Mouse (Mus musculus) small intestine, adult 2 months (tissue): ENCODE measurements around the gene Exoc8. TPM values are rescaled to one million over a fixed set of nuclear protein-coding genes. Genes with fewer than 3 reads are reported as not detected.

Source experiments
- H3K27ac ChIP-seq: fragments of 200-500 bp; 2 replicates; pipeline ENCODE4 v1.5.1; 2012; ENCODE audit warnings: low read depth, low read length, control low read depth, inconsistent platforms; ENCODE audit not compliant: insufficient read depth
- H3K27me3 ChIP-seq: fragments of 200-500 bp; 2 replicates; pipeline ENCODE4 v1.6.1; 2012; ENCODE audit warnings: mild to moderate bottlenecking, moderate library complexity, low read length, inconsistent platforms; ENCODE audit not compliant: control insufficient read depth, insufficient read depth
- H3K36me3 ChIP-seq: fragments of 200-500 bp; 2 replicates; pipeline ENCODE4 v1.6.1; 2012; ENCODE audit warnings: mild to moderate bottlenecking, low read length, control low read depth, inconsistent platforms; ENCODE audit not compliant: control insufficient read depth, insufficient read depth
- H3K4me1 ChIP-seq: fragments of 200-500 bp; 2 replicates; pipeline ENCODE4 v1.6.1; 2012; ENCODE audit warnings: low read length, inconsistent platforms, mixed read lengths; ENCODE audit not compliant: control insufficient read depth, insufficient read depth, insufficient read length
- H3K4me3 ChIP-seq: fragments of 200-500 bp; 2 replicates; pipeline ENCODE4 v1.5.1; 2012; ENCODE audit warnings: low read depth, mild to moderate bottlenecking, control low read depth, inconsistent platforms, low read length, moderate library complexity
- CTCF ChIP-seq: fragments of 200-500 bp; IDR thresholded peaks from 2 replicates; pipeline ENCODE4 v1.5.1; 2012; ENCODE audit warnings: low read depth, mild to moderate bottlenecking, control low read depth, inconsistent platforms, low read length, moderate library complexity, mixed read lengths; ENCODE audit not compliant: insufficient replicate concordance, insufficient read length; ENCODE audit errors: extremely low read depth
- POLR2A ChIP-seq: fragments of 200-500 bp; IDR thresholded peaks from 2 replicates; pipeline ENCODE4 v1.6.1; 2012; ENCODE audit warnings: low read depth, mild to moderate bottlenecking, control low read depth, inconsistent platforms, low read length, moderate library complexity
- WGBS: fragments of 180-500 bp; shearing (Covaris S2); methylation state at CpG from one replicate; pipeline ENCODE4 v1.1.7; 2018; 5-methylcytosine and 5-hydroxymethylcytosine counted together
- polyA plus RNA-seq: library from polyadenylated mRNA; depleted of rRNA; stranded (reverse); fragments of >200 nt; gene quantifications from 2 replicates; pipeline ENCODE4 v1.2.3, GENCODE M21; 2012

Exoc8 gene
- polyA plus RNA-seq, 1 experiment: 9.1 TPM

DNA sequence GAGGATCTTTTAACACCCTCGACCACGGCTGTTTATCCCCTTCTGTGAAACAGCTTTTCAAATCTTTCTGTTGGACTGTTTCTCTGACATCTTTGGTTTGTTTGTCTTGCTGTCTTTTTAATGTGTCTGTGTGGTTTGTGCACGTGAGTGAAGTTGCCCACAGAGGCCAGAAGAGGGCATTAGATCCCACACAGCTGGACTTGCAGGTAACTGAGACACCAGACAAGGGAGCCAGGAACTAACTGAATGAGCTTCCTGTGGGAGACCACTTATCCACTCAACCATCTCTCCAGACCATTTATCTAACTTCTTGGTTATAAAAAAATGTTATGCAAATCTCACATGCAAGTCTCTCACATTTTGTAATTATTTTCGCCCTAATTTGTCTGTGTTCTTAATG, 33.1 kb upstream of the Exoc8 start:
- H3K4me1 ChIP-seq: peaks cover 11% of the 10 kb centered on the region
- WGBS: 87% methylated on average over 4 of the region's 4 CpGs
- no peaks in the 10 kb centered on the region for H3K36me3 ChIP-seq
- H3K27ac ChIP-seq: no peak overlapping the region
- no peak overlapping the region for H3K4me3 ChIP-seq
- TF ChIP-seq POLR2A (no peak), CTCF (no peak)
- H3K27me3 ChIP-seq: no peaks in the 10 kb centered on the region

DNA sequence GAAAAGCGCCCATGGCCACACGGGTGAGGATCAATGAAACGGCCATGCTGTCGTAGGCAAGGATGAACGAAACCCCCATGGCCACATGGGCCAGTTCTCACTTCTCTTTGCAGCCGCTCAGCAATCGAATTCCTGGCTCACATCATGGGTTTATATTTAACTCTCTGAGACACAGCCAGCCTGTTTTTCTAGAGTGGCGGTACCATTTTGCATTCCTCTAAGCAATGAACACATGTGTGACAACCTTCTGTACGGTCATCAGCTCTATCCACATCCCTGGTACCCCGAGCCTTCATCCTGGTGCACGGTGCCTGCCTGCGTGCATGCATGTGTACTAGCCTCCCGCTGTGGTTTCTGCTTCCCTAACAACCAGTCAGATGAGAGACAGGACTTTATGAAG, 32.6 kb upstream of the Exoc8 start:
- no peak overlapping the region for H3K4me3 ChIP-seq
- peaks cover 15% of the 10 kb centered on the region for H3K4me1 ChIP-seq
- no peak overlapping the region for H3K27ac ChIP-seq
- WGBS: 85% methylated on average over 13 of the region's 13 CpGs
- H3K36me3 ChIP-seq: no peaks in the 10 kb centered on the region
- TF ChIP-seq POLR2A (no peak), CTCF (no peak)
- H3K27me3 ChIP-seq: no peaks in the 10 kb centered on the region

DNA sequence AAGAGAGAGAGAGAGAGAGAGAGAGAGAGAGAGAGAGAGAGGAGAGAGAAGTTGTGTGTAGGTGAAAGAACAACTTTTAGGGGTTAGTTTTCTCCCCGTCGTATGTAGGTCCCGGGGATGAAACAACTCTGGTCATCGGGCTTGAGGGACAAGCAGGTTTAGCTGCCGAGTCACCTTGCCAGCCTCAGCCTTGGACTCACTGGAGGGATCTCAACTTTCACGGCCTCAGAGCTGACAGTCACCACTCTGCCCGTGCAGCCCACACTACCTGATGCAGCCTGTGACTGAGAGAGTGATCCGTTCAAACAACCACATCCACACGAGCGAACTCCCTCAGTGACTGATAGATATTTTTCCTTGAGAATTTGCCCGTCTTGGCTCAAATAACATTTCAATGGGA, 31.5 kb upstream of the Exoc8 start:
- Histone ChIP-seq H3K4me1 (peaks cover 20% of the 10 kb centered on the region), H3K36me3 (no peaks in the 10 kb centered on the region), H3K27ac (no peak overlapping the region), H3K27me3 (no peaks in the 10 kb centered on the region), H3K4me3 (no peak overlapping the region)
- TF ChIP-seq POLR2A (no peak), CTCF (no peak)
- 82% methylated on average over 11 of the region's 11 CpGs for WGBS

DNA sequence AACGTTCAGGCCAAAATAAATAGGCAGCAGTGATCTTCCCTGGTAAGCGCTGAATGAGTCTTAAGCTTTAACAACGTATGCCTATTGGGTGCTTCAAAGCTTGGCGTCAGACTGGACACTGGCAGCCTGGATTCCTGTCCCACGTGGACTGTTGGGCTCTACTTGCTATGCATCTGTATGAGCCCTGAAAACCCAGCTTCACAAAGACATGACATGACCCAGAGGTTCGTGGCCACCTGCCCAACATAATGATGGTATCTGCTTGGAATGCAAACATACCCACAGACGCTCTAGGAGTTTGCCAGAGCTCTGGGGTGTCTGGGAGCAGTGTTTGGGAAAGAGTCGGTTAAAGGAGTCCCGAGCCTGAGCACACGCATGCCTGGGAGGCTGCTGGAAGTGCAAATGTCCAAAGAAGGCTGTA, 28.9 kb upstream of the Exoc8 start:
- Histone ChIP-seq H3K27me3 (no peaks in the 10 kb centered on the region), H3K36me3 (no peaks in the 10 kb centered on the region), H3K4me3 (no peak overlapping the region), H3K27ac (peak overlapping the region; percentile 55), H3K4me1 (peaks cover 39% of the 10 kb centered on the region)
- 64% methylated on average over 10 of the region's 10 CpGs for WGBS
- no peak for TF ChIP-seq POLR2A
- TF ChIP-seq CTCF: no peak

DNA sequence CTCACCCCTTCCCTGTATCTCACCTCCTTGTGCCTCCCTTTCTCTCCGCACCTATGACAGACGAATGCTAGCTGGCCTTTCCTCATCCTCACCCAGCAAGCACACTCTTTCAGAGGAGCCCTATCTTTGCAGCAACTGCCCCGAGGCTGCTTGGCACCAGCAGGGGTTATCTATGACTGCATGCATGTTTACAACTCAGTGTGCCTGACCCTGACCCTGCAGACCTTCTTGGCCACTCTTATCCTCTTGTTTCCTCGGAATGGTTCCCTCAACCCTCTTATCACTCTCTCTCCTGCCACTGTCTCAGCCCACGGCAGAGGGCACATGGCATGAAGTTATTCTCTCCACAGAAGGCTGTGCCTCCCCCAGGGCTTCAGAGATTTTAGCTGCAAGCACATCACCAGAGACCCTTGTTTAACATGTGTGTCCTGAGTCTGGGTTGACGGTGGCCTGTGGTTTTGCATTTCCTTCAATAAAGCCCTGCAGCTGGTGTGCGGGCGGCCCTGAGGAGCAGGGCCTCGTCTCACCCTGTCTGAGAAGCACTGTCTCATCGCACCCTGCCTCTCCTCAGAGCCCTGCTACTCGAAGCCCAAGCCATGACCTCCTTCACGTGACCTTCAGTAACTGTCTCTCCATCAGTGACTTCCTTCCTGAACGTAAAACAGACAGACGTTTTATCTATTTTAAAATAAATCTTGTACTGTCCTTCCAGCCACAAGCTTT, 28.2 kb upstream of the Exoc8 start:
- Histone ChIP-seq H3K27ac (0 out of 2 replicates have a peak overlapping the region, but pooled peaks have one; percentile 13), H3K27me3 (no peaks in the 10 kb centered on the region), H3K4me3 (no peak overlapping the region), H3K4me1 (peaks cover 41% of the 10 kb centered on the region), H3K36me3 (no peaks in the 10 kb centered on the region)
- no peak for TF ChIP-seq CTCF
- TF ChIP-seq POLR2A: no peak
- 77% methylated on average over 14 of the region's 14 CpGs for WGBS

DNA sequence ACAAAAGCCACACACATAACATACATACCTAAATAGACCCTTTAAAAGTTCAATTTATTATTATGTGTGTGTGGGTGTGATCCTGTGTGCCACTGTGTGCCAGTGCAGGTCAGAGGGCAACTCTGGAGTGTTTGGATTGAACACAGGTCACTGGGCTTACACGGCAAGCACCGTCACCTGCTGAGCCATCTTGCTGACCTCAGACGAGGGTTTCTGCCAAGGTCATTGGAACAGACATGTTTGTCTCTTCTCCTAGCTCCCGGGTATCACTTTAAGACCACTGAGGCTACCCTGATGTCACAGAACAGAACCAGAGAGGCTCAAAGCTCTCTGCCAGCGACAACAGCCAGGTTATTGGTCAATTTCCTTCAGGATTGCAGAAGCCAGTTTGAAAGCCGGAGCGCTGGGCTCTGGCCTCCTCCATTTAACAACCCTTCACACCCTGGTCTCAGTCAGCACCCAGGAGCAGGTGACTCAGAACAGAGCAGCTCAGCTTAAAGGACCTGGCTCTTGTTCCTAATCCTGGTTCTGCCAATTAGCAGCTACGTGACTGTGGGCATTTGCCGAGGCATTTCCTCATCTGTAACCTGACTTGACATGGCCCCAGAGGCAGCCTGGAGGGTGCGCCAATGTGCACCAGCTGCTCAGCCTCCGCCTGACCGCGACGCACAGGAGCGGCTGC, 26.6 kb upstream of the Exoc8 start:
- Histone ChIP-seq H3K36me3 (no peaks in the 10 kb centered on the region), H3K27me3 (no peaks in the 10 kb centered on the region), H3K27ac (no peak overlapping the region; the same call in 1 of the 2 replicates), H3K4me1 (peaks cover 41% of the 10 kb centered on the region), H3K4me3 (no peak overlapping the region)
- WGBS: 73% methylated on average over 15 of the region's 15 CpGs
- no peak for TF ChIP-seq POLR2A
- TF ChIP-seq CTCF: no peak

DNA sequence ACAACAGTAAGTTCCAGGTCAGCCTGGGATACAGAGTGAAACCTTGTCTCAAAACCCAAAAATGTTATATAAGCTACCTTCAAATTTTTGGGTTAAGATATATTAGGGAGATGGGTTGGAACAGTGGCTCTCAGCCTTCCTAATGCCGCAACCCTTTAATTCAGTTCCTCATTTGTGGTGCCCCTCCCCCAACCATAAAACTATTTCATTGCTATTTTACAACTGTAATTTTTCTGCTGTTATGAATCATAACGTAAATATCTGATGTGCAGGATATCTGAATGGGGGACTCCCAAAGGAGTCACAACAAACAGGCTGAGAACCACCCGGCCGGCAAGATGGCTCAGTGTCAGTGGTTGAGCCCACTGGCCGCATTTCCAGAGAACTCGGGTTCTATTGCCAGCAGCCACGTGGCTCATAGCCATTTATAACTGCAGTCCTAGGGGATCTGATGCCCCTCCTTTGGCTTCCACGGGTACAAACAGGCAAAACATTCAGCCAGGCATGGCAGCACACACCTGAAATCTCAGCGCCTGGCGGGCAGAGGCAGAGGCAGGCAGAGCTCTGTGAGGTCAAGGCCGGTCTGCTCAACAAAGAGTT, 25.1 kb upstream of the Exoc8 start:
- H3K36me3 ChIP-seq: no peaks in the 10 kb centered on the region
- H3K4me3 ChIP-seq: no peak overlapping the region
- H3K4me1 ChIP-seq: peaks cover 41% of the 10 kb centered on the region
- H3K27ac ChIP-seq: peak overlapping the region; percentile 69
- H3K27me3 ChIP-seq: no peaks in the 10 kb centered on the region
- 22% methylated on average over 11 of the region's 11 CpGs for WGBS
- TF ChIP-seq POLR2A (no peak), CTCF (no peak)
